Mouse (Mus musculus) bone marrow, adult 2 months (tissue): ENCODE data around the gene Borcs6. TPM values are rescaled to one million over a fixed set of nuclear protein-coding genes. Genes with fewer than 3 reads are reported as not detected.

Experiments used
- H3K27ac ChIP-seq: fragments of 200-500 bp; 2 replicates; pipeline ENCODE4 v1.5.1; 2012; ENCODE audit warnings: low read depth, mild to moderate bottlenecking, control low read depth, inconsistent platforms, low read length; ENCODE audit not compliant: control insufficient read depth, poor library complexity, insufficient read depth
- H3K4me1 ChIP-seq: fragments of 200-500 bp; 2 replicates; pipeline ENCODE4 v1.6.1; 2011; ENCODE audit warnings: low read length; ENCODE audit not compliant: control insufficient read depth, insufficient read depth
- H3K4me3 ChIP-seq: fragments of 200-500 bp; replicated peaks from 2 replicates; pipeline ENCODE3; 2011; ENCODE audit warnings: mild to moderate bottlenecking, low read depth, low read length, control low read depth; ENCODE audit not compliant: control insufficient read depth
- CTCF ChIP-seq: fragments of 200-500 bp; IDR thresholded peaks from 2 replicates; pipeline ENCODE4 v1.5.1; 2011; ENCODE audit warnings: low read length, control low read depth; ENCODE audit not compliant: control insufficient read depth, insufficient read depth
- POLR2A ChIP-seq: fragments of 200-500 bp; IDR thresholded peaks from 2 replicates; pipeline ENCODE4 v1.6.1; 2011; ENCODE audit warnings: low read depth, mild to moderate bottlenecking, control low read depth, low read length, borderline replicate concordance; ENCODE audit not compliant: control insufficient read depth
- WGBS: fragments of 180-500 bp; shearing (Covaris S2); methylation state at CpG from one replicate; pipeline ENCODE4 v1.1.7; 2018; 5-methylcytosine and 5-hydroxymethylcytosine counted together
- polyA plus RNA-seq: library from polyadenylated mRNA; stranded (reverse); fragments of >200 nt; gene quantifications from 2 replicates; pipeline ENCODE4 v1.2.4, GENCODE M21; 2011; ENCODE audit warnings: low replicate concordance; ENCODE audit not compliant: missing spikeins, insufficient read depth, insufficient read length

The Borcs6 gene
- polyA plus RNA-seq, 1 experiment: 18.4 TPM

DNA sequence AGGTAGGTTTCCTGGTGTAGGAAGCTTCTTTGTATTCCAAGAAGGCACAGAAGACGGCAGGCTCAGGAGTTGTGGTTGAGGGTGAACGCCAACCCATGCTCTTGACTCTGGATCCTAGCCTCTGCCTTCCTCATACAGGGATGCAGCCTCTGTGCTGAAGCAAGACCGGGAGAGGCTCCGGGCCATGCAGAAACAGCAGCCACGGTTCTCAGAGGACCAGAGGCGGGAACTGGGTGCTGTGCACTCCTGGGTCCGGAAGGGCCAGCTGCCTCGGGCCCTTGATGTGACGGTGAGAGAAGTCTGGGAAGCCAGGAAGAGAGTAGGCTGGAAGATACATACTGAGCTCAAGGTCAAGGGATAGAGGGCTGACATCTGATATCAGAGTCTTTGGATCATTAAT lies 48.7 kb downstream of the Borcs6 start:
- Histone ChIP-seq H3K4me1 (no peaks in the 10 kb centered on the region), H3K4me3 (no peak overlapping the region), H3K27ac (no peak overlapping the region)
- 89% methylated on average over 9 of the region's 9 CpGs for WGBS
- TF ChIP-seq POLR2A (no peak), CTCF (no peak)

DNA sequence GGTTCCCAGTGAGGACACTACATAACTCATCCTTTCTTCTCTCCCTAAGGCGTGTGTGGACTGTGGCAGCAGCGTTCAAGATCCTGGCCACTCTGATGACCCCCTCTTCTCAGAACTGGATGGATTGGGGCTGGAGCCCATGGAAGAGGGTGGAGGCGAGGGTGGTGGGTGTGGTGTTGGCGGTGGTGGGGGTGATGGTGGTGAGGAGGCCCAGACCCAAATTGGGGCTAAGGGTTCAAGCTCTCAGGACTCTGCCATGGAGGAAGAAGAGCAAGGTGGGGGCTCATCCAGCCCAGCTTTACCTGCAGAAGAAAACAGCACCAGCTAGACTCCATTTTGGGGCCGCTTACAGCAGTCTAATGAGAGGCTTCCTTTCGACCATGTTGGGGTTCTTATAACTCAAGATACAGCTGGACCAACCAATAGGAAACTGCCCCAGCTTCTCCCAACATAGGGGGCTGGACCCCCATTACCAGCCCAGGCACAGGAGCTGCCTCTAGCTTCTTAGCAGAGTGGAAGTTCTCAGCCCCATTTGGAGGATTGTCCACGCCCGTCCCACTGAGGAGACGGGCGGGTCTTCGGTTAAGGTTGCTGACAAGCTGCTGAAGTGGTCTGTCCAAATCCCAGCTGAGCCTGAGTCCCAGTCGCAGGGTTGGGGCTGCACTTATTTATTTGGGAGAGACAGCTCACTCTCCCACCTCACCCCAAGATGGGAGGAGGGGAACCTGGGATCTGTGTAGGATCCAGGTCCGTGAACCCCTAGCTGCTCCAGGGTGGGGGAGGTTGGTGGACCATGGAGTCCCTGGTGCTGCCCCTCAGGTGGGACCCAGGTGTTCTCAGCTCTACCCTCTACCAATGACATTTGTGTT lies 49.7 kb downstream of the Borcs6 start:
- Histone ChIP-seq H3K27ac (no peak overlapping the region), H3K4me1 (no peaks in the 10 kb centered on the region), H3K4me3 (no peak overlapping the region)
- WGBS: 90% methylated on average over 13 of the region's 13 CpGs
- TF ChIP-seq CTCF: no peak
- no peak for TF ChIP-seq POLR2A

DNA sequence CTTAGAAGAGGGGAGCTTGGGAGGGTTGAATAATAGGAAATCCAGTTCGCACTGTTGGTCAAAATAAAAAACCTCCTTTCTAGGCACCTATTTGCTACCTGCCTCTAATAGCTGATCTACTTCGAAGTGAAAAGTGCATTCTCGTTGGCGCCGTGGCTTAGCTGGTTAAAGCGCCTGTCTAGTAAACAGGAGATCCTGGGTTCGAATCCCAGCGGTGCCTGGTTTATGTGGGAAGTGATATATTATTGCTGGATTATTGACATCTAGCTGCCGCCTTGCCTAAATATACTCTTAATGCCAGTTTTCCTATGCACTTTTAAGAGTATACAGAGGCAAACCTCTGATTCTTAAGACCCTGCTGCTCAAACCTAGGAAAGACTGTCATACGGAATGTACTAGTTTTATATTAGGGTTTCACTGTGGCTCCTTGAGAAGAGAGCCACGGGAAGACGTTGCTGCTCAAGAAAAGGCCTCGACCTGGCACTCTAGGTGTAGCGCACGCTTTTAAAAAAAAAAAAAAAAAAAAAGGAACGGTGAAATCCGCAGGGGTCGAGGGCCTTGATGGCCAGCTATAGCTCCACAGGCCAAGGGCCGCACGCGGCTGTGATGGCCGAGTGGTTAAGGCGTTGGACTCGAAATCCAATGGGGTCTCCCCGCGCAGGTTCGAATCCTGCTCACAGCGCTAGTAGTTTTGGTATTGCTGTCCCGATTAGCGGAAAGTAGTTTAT lies 51.0 kb downstream of the Borcs6 start:
- WGBS: 2% methylated on average over 30 of the region's 30 CpGs
- no peak overlapping the region for H3K27ac ChIP-seq
- TF ChIP-seq POLR2A (0 out of 2 replicates have a peak, but pooled peaks have one; percentile 31), CTCF (no peak)
- H3K4me1 ChIP-seq: no peaks in the 10 kb centered on the region
- peak overlapping the region; percentile 2 for H3K4me3 ChIP-seq

Other genes starting within 250 kb of the Borcs6 start
- 21.2 and 25.6 TPM in 2 replicates for gene Ndel1, start 187.9 kb upstream of the Borcs6 start, polyA plus RNA-seq
- 1.4 TPM in 1 of 2 replicates, not detected in the other for gene Rnf222, start 171.2 kb upstream of the Borcs6 start, polyA plus RNA-seq
- 2,007 and 3,389 TPM in 2 replicates for gene Rpl26, start 158.1 kb upstream of the Borcs6 start, polyA plus RNA-seq
- not detected in 2 replicates for gene Odf4, start 132.6 kb upstream of the Borcs6 start, polyA plus RNA-seq
- gene Arhgef15, start 102.2 kb upstream of the Borcs6 start, polyA plus RNA-seq: 1.9 and 4.5 TPM in 2 replicates
- 1.6 and 2.9 TPM in 2 replicates for gene Slc25a35, start 91.6 kb upstream of the Borcs6 start, polyA plus RNA-seq
- 18.3 and 38.3 TPM in 2 replicates for gene Rangrf, start 84.5 kb upstream of the Borcs6 start, polyA plus RNA-seq
- 26.1 and 34.4 TPM in 2 replicates for gene Pfas, start 51.3 kb upstream of the Borcs6 start, polyA plus RNA-seq
- gene Ctc1, start 43.8 kb upstream of the Borcs6 start, polyA plus RNA-seq: 19.0 and 38.1 TPM in 2 replicates
- 53.2 and 100 TPM in 2 replicates for gene Aurkb, start 14.1 kb upstream of the Borcs6 start, polyA plus RNA-seq
- 16.3 and 31.0 TPM in 2 replicates for gene Tmem107, start 11.1 kb downstream of the Borcs6 start, polyA plus RNA-seq
- gene Vamp2, start 28.8 kb downstream of the Borcs6 start, polyA plus RNA-seq: 50.5 and 55.9 TPM in 2 replicates
- gene Per1, start 35.5 kb downstream of the Borcs6 start, polyA plus RNA-seq: 28.8 and 46.2 TPM in 2 replicates
- gene Hes7, start 60.7 kb downstream of the Borcs6 start, polyA plus RNA-seq: 1.1 TPM in 1 of 2 replicates, not detected in the other
- not detected in 2 replicates for gene 9130213A22Rik, start 62.9 kb downstream of the Borcs6 start, polyA plus RNA-seq
- gene Aloxe3, start 66.2 kb downstream of the Borcs6 start, polyA plus RNA-seq: 0.82 TPM in 1 of 2 replicates, not detected in the other
- gene Alox12b, start 97.3 kb downstream of the Borcs6 start, polyA plus RNA-seq: not detected in 2 replicates
- gene Alox8, start 138.1 kb downstream of the Borcs6 start, polyA plus RNA-seq: not detected in 2 replicates
- not detected in 2 replicates for gene Gucy2e, start 177.3 kb downstream of the Borcs6 start, polyA plus RNA-seq